ENCODE assay signal across 8 mouse cellular contexts in genomic region chr6:127153972-127154707, GRCm38 (mm10). TPM values are rescaled to one million over a fixed set of nuclear protein-coding genes. Genes with fewer than 3 reads are reported as not detected.
DNase-seq lines count a peak whose midpoint lies in the region; ATAC-seq and TF ChIP-seq lines count a peak whose summit lies in the region.

No protein-coding gene starts in this region.

- no peak for DNase-seq in kidney, adult 11 months
- DNase-seq in adrenal gland, postnatal 10 days, result peak; percentile 35
- DNase-seq in heart, postnatal 0 days (ENCODE audit: low spot score), result no peak
- no peak for DNase-seq in liver, embryonic 14.5 days (ENCODE audit: low read depth in 3 of 3, low spot score in 3 of 3)
- no peak for DNase-seq in urinary bladder, adult 2 months (ENCODE audit: low spot score)

- H3K4me2 ChIP-seq in kidney, embryonic 15.5 days, result peak overlapping the region; percentile 91
- peak overlapping the region; percentile 95 for H3K4me2 ChIP-seq in heart, postnatal 0 days (ENCODE audit: low read depth, low read length)
- H3K4me2 ChIP-seq in liver, embryonic 14.5 days (ENCODE audit: low read depth), result peak overlapping the region; percentile 79
- peak overlapping the region; percentile 91 for H3K4me2 ChIP-seq in stomach, embryonic 15.5 days

- no peak for TF ChIP-seq EP300 in heart, postnatal 0 days (IDR thresholded peaks at IDR 0.05; ENCODE audit: low read depth)
- TF ChIP-seq EP300 in liver, embryonic 14.5 days (IDR thresholded peaks at IDR 0.05; ENCODE audit: low read depth), result no peak

- H3K36me3 ChIP-seq in kidney, embryonic 15.5 days, result no peaks in the 10 kb centered on the region
- no peaks in the 10 kb centered on the region for H3K36me3 ChIP-seq in heart, postnatal 0 days (replicated peaks; ENCODE audit: control insufficient read depth, insufficient read depth, low read length)
- H3K36me3 ChIP-seq in liver, embryonic 14.5 days (replicated peaks; ENCODE audit: control insufficient read depth, insufficient read depth, low read depth), result no peaks in the 10 kb centered on the region
- H3K36me3 ChIP-seq in stomach, embryonic 15.5 days, result no peaks in the 10 kb centered on the region

- peaks cover 54% of the 10 kb centered on the region for H3K4me1 ChIP-seq in kidney, embryonic 15.5 days
- peaks cover 27% of the 10 kb centered on the region for H3K4me1 ChIP-seq in heart, postnatal 0 days (ENCODE audit: control insufficient read depth, insufficient read depth)
- peaks cover 0 to 14% of the 10 kb centered on the region in 2 experiments for H3K4me1 ChIP-seq in liver, embryonic 14.5 days (replicated peaks; ENCODE audit: control insufficient read depth in 2 of 2, insufficient read depth in 2 of 2, low read length in 1 of 2)
- peaks cover 26% of the 10 kb centered on the region for H3K4me1 ChIP-seq in stomach, embryonic 15.5 days

- peak overlapping the region; percentile 71 for H3K4me3 ChIP-seq in kidney, embryonic 15.5 days (replicated peaks)
- peak overlapping the region; percentile 77 for H3K4me3 ChIP-seq in heart, postnatal 0 days (ENCODE audit: low read depth, low read length)
- H3K4me3 ChIP-seq in liver, embryonic 14.5 days (ENCODE audit: insufficient read depth in 1 of 2, low read depth in 2 of 2, low read length in 2 of 2), result peak overlapping the region; percentile 38 to 42
- H3K4me3 ChIP-seq in stomach, embryonic 15.5 days (replicated peaks), result peak overlapping the region; percentile 82

- WGBS in kidney, embryonic 15.5 days, result under 1% methylated on average over 30 of the region's 30 CpGs
- WGBS in heart, postnatal 0 days, result under 1% methylated on average over 30 of the region's 30 CpGs
- 1% methylated on average over 30 of the region's 30 CpGs for WGBS in liver, embryonic 14.5 days (ENCODE audit: insufficient replicate concordance)
- 1% methylated on average over 30 of the region's 30 CpGs for WGBS in stomach, embryonic 15.5 days

- no peaks in the 10 kb centered on the region for H3K9me3 ChIP-seq in kidney, embryonic 15.5 days (replicated peaks)
- no peaks in the 10 kb centered on the region for H3K9me3 ChIP-seq in heart, postnatal 0 days (replicated peaks; ENCODE audit: control insufficient read depth, low read length)
- H3K9me3 ChIP-seq in liver, embryonic 14.5 days (ENCODE audit: control insufficient read depth, low read length), result no peaks in the 10 kb centered on the region
- H3K9me3 ChIP-seq in stomach, embryonic 15.5 days, result no peaks in the 10 kb centered on the region

- TF ChIP-seq CTCF in heart, postnatal 0 days (IDR thresholded peaks at IDR 0.05; ENCODE audit: low read depth), result no peak
- no peak for TF ChIP-seq CTCF in liver, embryonic 14.5 days (IDR thresholded peaks at IDR 0.05; ENCODE audit: low read depth)

- H3K27ac ChIP-seq in kidney, embryonic 15.5 days, result peak overlapping the region; percentile 95
- H3K27ac ChIP-seq in heart, postnatal 0 days (ENCODE audit: low read depth), result peak overlapping the region; percentile 83
- H3K27ac ChIP-seq in liver, embryonic 14.5 days, result no peak overlapping the region
- H3K27ac ChIP-seq in stomach, embryonic 15.5 days, result peak overlapping the region; percentile 90

- peaks cover 18% of the 10 kb centered on the region for H3K27me3 ChIP-seq in kidney, embryonic 15.5 days
- H3K27me3 ChIP-seq in heart, postnatal 0 days (ENCODE audit: control insufficient read depth, insufficient read depth, low read length), result 0 out of 2 replicates have a peak, but pooled peaks cover 3% of the 10 kb centered on the region
- peaks cover 88% of the 10 kb centered on the region for H3K27me3 ChIP-seq in liver, embryonic 14.5 days (ENCODE audit: control insufficient read depth, insufficient read depth, low read length)
- 0 out of 2 replicates have a peak, but pooled peaks cover 4% of the 10 kb centered on the region for H3K27me3 ChIP-seq in stomach, embryonic 15.5 days (replicated peaks)

- ATAC-seq in kidney, embryonic 15.5 days (replicated peaks; ENCODE audit: low FRiP score), result no peak
- ATAC-seq in heart, postnatal 0 days (ENCODE audit: insufficient read depth, low read depth), result no peak
- no peak for ATAC-seq in liver, embryonic 14.5 days (ENCODE audit: insufficient read depth)
- no peak for ATAC-seq in stomach, embryonic 15.5 days (ENCODE audit: insufficient read depth, low FRiP score, low read depth)
- no peak for ATAC-seq in activated CD4-positive, CD25-positive, alpha-beta regulatory T cell, adult 4 months

- peak overlapping the region; percentile 56 for H3K9ac ChIP-seq in kidney, embryonic 15.5 days
- H3K9ac ChIP-seq in heart, postnatal 0 days (replicated peaks; ENCODE audit: low read depth, low read length), result peak overlapping the region; percentile 57
- no peak overlapping the region for H3K9ac ChIP-seq in liver, embryonic 14.5 days (replicated peaks)
- 0 out of 2 replicates have a peak overlapping the region, but pooled peaks have one; percentile 29 for H3K9ac ChIP-seq in stomach, embryonic 15.5 days

RNA-seq across cellular contexts. Expression of gene Ccnd2, which starts 2.1 kb away (rescaled TPM):
- polyA plus RNA-seq in kidney, embryonic 15.5 days (2015; fragmentation: Nextera tagmentation; extraction: Ambion mirVana), result 666 and 667 TPM in 2 replicates
- 100 to 1,000 TPM; 177 to 178 TPM for total RNA-seq in adrenal gland, postnatal 10 days (2021)
- 31.1 and 34.5 TPM in 2 replicates for total RNA-seq in heart, postnatal 0 days (2014; rRNA removed; ENCODE audit: low replicate concordance)
- polyA plus RNA-seq in heart, postnatal 0 days (2015; fragmentation: Nextera tagmentation; extraction: Ambion mirVana), result 383 and 392 TPM in 2 replicates
- polyA plus RNA-seq in liver, embryonic 14.5 days (2012; rRNA removed), result 4.9 and 7.5 TPM in 2 replicates
- polyA plus RNA-seq in liver, embryonic 14.5 days (2014; fragmentation: Nextera tagmentation; extraction: Ambion mirVana), result 52.5 and 59.4 TPM in 2 replicates
- 922 and 986 TPM in 2 replicates for polyA plus RNA-seq in stomach, embryonic 15.5 days (2015; fragmentation: Nextera tagmentation; extraction: Ambion mirVana)
- polyA plus RNA-seq in activated CD4-positive, CD25-positive, alpha-beta regulatory T cell, adult 4 months (2017; shearing (Covaris generic)), result 100 to 1,000 TPM; 863 to 906 TPM
- polyA plus RNA-seq in urinary bladder, adult 2 months (2012; rRNA removed), result 49.3 and 62.8 TPM in 2 replicates

RNA-seq across cellular contexts. Expression of gene Tigar, which starts 44.8 kb away (rescaled TPM):
- polyA plus RNA-seq in kidney, embryonic 15.5 days (2015; fragmentation: Nextera tagmentation; extraction: Ambion mirVana), result 3.2 and 3.4 TPM in 2 replicates
- 10 to 100 TPM; 12.5 to 16.2 TPM for total RNA-seq in adrenal gland, postnatal 10 days (2021)
- total RNA-seq in heart, postnatal 0 days (2014; rRNA removed; ENCODE audit: low replicate concordance), result 9.0 and 21.1 TPM in 2 replicates
- polyA plus RNA-seq in heart, postnatal 0 days (2015; fragmentation: Nextera tagmentation; extraction: Ambion mirVana), result 14.4 and 15.6 TPM in 2 replicates
- 0.53 and 0.75 TPM in 2 replicates for polyA plus RNA-seq in liver, embryonic 14.5 days (2012; rRNA removed)
- 0.29 and 0.43 TPM in 2 replicates for polyA plus RNA-seq in liver, embryonic 14.5 days (2014; fragmentation: Nextera tagmentation; extraction: Ambion mirVana)
- polyA plus RNA-seq in stomach, embryonic 15.5 days (2015; fragmentation: Nextera tagmentation; extraction: Ambion mirVana), result 2.9 and 4.4 TPM in 2 replicates
- polyA plus RNA-seq in activated CD4-positive, CD25-positive, alpha-beta regulatory T cell, adult 4 months (2017; shearing (Covaris generic)), result 1 to 10 TPM; 6.7 to 8.2 TPM
- 6.0 and 7.3 TPM in 2 replicates for polyA plus RNA-seq in urinary bladder, adult 2 months (2012; rRNA removed)
